Mouse (Mus musculus) ES-E14 (cell line): ENCODE measurements around the gene Stt3a.

ENCODE experiments used
- CHD2 ChIP-seq: IDR thresholded peaks from 2 replicates; pipeline ENCODE4 v1.6.1; 2014; ENCODE audit warnings: mild to moderate bottlenecking, low read depth, low read length, inconsistent platforms
- HCFC1 ChIP-seq: IDR thresholded peaks from 2 replicates; pipeline ENCODE4 v1.6.1; 2012; ENCODE audit warnings: low read length, inconsistent platforms, borderline replicate concordance; ENCODE audit not compliant: insufficient read depth
- ZC3H11A ChIP-seq: IDR thresholded peaks from 2 replicates; pipeline ENCODE4 v1.6.1; 2012; ENCODE audit warnings: low read depth, mild to moderate bottlenecking, inconsistent platforms, low read length, borderline replicate concordance
- ZNF384 ChIP-seq: IDR thresholded peaks from 2 replicates; pipeline ENCODE4 v1.6.1; 2012; ENCODE audit warnings: low read depth, low read length, inconsistent platforms

GRCm38 (mm10) chr9:36803926-36804325, 36.4 kb upstream of the Stt3a start:
- TF ChIP-seq ZC3H11A (no peak), HCFC1 (no peak), CHD2 (no peak), ZNF384 (no peak)
